Mouse (Mus musculus): ENCODE data around the gene Aes. TPM values are rescaled to one million over a fixed set of nuclear protein-coding genes. Genes with fewer than 3 reads are reported as not detected.

Gene Aes
- total RNA-seq, 2 experiments from 2014 or later, result 630 to 638 TPM

DNA sequence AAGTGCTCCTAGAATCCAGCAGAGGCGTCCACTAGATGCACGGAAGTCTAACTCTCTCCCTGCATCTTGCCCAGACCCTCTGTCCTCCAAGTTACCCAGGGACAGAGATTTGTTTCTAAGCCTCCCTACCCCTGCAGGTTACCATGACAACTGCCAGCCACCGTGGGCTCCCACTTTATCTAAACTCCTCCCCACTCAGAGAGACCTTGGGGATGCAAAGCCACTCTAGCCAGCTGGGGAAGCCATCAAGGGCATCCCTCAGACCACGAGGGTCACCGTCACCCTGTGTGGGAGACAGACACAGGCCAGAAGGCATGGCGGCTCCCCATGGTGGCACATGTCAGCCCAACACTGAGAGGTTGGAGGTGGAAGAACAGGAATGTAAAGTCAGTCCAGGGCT lies 24.1 kb downstream of the Aes start:
- intact Hi-C loops (cut with DNase I), result no loop called here
- DNase-seq (ENCODE audit: low spot score in 2 of 2), result no peak

DNA sequence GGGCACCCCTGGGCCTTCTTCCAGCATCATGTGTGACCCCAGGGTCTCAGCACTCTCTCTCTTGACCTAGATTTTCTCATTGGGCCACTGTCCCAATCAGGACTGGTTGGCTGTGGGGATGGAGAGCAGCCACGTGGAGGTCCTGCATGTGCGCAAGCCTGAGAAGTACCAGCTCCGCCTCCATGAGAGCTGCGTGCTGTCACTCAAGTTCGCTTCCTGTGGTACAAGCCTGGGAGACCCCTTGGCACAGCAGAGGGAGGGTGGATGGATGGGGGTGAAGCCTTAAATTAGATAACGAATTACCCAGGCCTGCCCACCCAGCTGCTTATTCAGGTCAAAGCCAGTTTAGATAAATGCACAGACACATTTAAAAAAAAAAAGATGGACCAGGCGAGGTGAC lies 29.5 kb downstream of the Aes start:
- intact Hi-C loops (cut with DNase I), result no loop called here
- DNase-seq (ENCODE audit: low spot score in 2 of 2), result no peak

DNA sequence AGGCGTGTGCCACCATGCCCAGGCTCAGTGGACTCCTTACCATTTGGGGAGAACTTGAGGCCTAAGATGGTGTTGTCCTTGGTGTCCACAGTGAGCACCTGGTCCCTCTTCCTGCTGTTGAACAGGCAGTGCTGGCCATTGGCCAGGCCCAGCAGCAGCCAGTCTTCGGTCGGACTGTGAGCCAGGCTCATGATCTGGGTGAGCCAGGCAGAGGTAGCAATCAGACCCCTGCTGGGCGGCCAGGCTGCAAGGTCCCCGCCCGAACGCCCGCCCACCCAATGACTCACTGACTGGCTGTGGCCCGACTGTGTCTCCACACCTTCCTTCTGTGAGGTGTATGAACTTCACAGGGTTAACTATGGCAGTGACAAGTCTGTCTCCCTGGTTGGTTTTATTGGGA lies 32.6 kb downstream of the Aes start:
- no peak for DNase-seq (ENCODE audit: low spot score in 2 of 2)
- intact Hi-C loops (cut with DNase I), result no loop called here

GRCm38 (mm10) chr10:81592631-81593030 lies 33.3 kb downstream of the Aes start:
- DNase-seq (ENCODE audit: low spot score in 2 of 2), result no peak
- intact Hi-C loops (cut with DNase I), result no loop called here

DNA sequence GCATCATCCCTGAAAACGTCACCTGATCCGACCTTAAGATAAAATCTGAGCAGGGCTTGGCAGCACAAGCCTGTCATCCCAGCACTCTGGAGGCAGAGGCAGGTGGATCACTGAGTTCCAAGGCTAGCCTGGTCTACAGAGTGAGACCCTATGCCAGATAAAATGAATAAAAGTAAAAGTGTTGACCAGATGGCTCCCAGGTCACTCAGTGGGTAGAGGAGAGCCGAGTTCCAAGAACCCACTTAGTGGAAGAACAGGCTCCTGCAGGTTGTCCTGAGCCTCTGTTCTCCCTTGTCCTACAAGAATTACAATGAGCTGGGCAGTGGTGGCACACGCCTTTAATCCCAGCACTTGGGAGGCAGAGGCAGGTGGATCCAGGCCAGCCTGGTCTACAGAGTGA lies 33.9 kb downstream of the Aes start:
- intact Hi-C loops (cut with DNase I), result no loop called here
- DNase-seq (ENCODE audit: low spot score in 2 of 2), result no peak

DNA sequence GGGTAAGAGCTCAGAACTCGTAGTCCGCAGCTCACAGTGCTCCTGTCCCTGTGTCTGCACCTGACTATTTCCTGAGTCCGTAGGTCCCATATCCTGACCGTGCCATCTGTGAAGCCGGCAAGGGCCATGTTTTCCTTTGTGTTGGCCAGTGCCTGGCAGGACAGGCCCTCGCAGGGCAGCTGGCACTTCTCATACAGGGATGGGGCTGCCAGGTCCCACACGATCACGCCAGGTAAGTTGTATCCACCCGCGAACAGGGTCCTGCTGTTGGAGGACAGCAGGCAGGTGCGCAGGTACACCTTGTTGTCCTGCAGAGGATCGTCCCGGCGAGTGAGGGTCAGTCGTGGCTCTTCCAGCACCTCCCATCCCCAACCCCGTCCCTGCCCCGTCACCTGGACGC lies 34.6 kb downstream of the Aes start:
- DNase-seq (ENCODE audit: low spot score in 2 of 2), result no peak
- intact Hi-C loops (cut with DNase I), result no loop called here

GRCm38 (mm10) chr10:81595599-81595998 lies 36.3 kb downstream of the Aes start:
- no peak for DNase-seq (ENCODE audit: low spot score in 2 of 2)
- intact Hi-C loops (cut with DNase I), result no loop called here

GRCm38 (mm10) chr10:81596611-81597010 lies 37.3 kb downstream of the Aes start:
- intact Hi-C loops (cut with DNase I), result loop anchor here (2.0 kb wide), 1 partner anchor 26 kb away; no protein-coding TSS in a partner anchor
- peak in 1 of 2 experiments; percentile 57 for DNase-seq (ENCODE audit: low spot score in 2 of 2)

DNA sequence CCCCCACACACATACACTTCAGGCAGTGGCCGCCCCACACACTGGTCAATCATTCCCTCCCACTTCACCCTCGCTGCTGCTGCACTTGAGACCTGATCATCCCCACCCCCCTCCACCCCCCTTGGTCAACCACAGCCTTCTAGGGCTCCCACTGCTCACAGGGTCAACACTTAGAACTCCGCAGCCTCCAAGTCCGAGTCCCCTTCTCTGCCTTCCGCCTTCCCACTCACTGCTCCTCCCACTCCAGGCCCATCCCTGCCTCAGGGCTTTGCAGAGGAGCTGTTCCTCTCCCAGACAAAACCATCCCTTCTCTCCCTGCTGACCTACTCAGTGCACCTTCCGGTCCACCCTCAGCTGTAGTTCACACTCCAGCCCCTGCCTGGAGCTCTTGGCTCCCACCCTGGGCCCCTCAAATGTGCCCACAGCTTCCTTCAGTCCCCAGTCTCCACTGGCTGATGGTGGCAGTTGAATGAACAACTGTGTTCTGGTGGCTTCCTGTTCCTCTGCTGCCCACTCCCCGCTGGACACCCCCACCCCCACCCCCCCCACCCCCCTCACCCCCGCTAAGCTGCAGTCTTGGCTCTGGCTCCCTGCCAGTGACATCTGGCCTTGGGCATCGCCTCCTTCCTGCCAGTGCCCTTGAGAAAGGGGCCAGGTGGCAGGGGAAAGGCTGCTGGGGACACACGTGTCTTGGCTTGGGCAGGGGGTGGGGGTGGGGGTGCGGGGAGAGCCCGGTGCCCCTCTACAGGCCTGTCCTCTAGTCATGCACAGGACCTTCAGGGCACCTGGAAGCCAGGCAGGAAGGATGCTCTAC lies 38.1 kb downstream of the Aes start:
- peak in 1 of 2 experiments; percentile 56 for DNase-seq (ENCODE audit: low spot score in 2 of 2)
- intact Hi-C loops (cut with DNase I), result loop anchor here (2.0 kb wide), 1 partner anchor 27 kb away; no protein-coding TSS in a partner anchor

DNA sequence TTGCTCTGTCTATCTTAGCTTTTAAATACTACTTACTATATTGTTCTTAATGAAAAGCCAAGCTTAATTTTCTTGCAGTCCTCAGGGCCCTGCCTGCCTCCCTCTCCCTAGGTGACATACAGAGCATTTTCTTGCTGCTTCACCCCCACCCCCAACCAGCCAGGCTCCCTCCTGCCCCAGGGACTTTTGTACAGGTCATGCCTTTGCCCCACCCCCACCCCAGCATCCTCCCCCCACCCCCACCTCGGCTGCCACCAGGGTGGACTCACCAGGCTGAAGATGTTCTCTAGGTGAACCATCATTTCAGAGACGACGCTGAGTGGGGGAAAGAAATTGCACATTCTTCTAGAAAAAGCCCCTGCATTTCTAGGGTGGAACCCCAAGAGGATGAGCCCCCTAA lies 39.1 kb downstream of the Aes start:
- intact Hi-C loops (cut with DNase I), result no loop called here
- DNase-seq (ENCODE audit: low spot score in 2 of 2), result no peak

DNA sequence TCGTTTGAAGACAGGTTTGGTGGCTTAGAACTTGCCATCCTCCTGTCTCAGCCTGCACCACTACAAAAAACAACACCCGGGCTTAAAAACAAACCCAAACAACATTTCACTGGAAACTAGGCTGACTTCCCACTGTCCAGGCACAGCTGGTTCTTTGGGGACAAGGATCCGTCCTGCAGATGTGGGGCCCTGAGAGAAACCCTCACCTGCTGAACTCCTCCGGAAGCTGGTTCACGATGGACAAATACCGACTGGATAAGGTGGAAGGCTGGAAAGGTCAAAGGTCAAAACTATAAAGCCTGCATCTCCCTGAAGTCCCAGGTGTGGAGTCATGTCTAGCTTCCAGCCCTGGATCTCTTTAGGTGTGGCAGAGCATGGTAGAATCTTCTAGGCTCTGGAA lies 39.6 kb downstream of the Aes start:
- intact Hi-C loops (cut with DNase I), result no loop called here
- no peak for DNase-seq (ENCODE audit: low spot score in 2 of 2)

DNA sequence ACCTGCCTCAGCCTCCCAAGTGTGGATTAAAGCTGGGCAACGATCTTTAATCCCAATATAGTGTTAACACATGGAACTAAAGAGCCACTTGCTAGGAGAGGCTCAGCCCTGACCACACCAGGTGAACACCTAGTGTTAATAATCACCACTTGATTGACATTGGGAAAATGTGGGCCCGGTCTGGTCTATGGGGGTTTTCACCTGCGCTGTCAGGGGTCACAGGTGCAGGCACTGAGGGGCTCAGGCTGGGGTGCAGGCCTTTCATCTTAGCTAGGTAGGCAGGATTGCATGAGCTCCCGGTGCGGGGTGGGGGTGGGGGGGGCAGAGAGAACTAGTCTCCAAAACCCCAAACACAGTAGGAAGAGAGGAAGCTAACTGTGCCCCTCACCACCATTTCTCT lies 40.3 kb downstream of the Aes start:
- intact Hi-C loops (cut with DNase I), result loop anchor here (5.0 to 10.0 kb wide), 2 partner anchors 37 to 575 kb away; no protein-coding TSS in a partner anchor
- DNase-seq (ENCODE audit: low spot score in 2 of 2), result no peak

DNA sequence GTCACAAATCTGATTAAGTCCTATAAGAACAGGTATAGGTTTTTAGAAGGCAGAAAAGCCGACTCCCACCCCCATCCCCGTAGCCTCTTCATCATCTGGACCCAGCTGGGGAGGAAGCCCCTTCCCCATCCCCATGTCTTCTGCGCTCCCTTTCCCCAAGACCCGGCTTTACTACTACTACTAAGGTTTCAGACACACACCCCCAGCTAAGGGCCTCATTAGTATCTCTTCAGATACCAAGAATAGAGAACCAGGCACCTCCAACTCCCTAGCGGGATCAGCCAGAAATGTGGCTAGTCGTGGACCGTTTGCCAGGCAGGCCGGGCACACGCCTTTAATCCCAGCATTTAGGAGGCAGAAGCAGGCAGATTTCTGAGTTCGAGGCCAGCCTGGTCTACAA lies 40.8 kb downstream of the Aes start:
- DNase-seq (ENCODE audit: low spot score in 2 of 2), result no peak
- intact Hi-C loops (cut with DNase I), result loop anchor here (5.0 to 10.0 kb wide), 2 partner anchors 38 to 575 kb away; no protein-coding TSS in a partner anchor

- intact Hi-C loops (cut with DNase I), result loop anchor here (5.0 to 10.0 kb wide), 2 partner anchors 38 to 574 kb away; no protein-coding TSS in a partner anchor
Measured at GRCm38 (mm10) chr10:81600738-81601203, 41.5 kb downstream of the Aes start, which contains the start of gene Tle6. Tle6 (minus strand) TSS chr10:81601073.

GRCm38 (mm10) chr10:81601396-81601905 lies 42.2 kb downstream of the Aes start:
- intact Hi-C loops (cut with DNase I), result loop anchor here (5.0 to 10.0 kb wide), 2 partner anchors 39 to 573 kb away; no protein-coding TSS in a partner anchor

More at GRCm38 (mm10) chr10:81600738-81601203, 41.5 kb downstream of the Aes start, which contains the start of gene Tle6:
- DNase-seq (ENCODE audit: low spot score in 2 of 2), result peak; percentile 92 to 95

GRCm38 (mm10) chr10:81602741-81603151 lies 43.5 kb downstream of the Aes start:
- intact Hi-C loops (cut with DNase I), result loop anchor here (5.0 to 10.0 kb wide), 2 partner anchors 40 to 572 kb away; no protein-coding TSS in a partner anchor
- DNase-seq (ENCODE audit: low spot score in 2 of 2), result peak in 1 of 2 experiments; percentile 60

More at GRCm38 (mm10) chr10:81601396-81601905, 42.2 kb downstream of the Aes start:
- DNase-seq (ENCODE audit: low spot score in 2 of 2), result no peak

- intact Hi-C loops (cut with DNase I), result loop anchor here (2.0 to 10.0 kb wide), 3 partner anchors 42 to 571 kb away; no protein-coding TSS in a partner anchor
- DNase-seq (ENCODE audit: low spot score in 2 of 2), result no peak
Measured at GRCm38 (mm10) chr10:81604019-81604967, 45.0 kb downstream of the Aes start.

DNA sequence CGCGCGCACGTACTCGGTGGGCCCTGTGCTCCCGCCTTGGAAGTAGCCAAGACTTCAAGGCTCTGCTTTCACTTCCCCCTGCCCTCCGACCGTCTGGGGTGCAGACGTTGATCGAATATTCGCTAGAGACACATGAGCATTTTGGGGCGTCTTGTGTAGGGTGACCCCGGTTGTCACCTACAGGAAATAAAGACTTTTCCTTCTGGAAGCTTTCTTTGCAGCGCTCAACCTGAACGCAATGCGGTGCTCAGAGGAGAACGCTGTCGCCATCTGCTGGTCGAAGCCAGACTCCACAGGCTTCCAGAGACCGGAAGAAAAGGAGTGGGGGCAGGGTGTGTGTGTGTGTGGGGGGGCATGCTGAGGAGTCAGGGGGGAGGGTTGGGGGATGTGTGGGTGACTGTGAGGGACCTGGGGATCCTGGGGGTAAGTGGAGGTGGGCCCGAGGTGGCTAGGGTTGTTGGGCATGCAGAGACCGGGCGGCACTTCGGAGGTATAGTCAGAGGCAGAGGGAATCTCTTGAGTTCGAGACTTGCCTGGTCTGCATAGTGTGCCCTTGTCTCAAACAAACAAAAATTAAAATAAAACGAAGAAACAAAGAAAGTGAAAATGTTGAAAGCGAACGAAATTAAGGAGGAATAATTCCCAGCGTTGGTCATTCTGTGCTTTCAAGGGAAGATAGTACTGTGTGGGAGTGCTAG lies 45.8 kb downstream of the Aes start:
- peak; percentile 85 to 91 for DNase-seq (ENCODE audit: low spot score in 2 of 2)
- intact Hi-C loops (cut with DNase I), result loop anchor here (2.0 to 10.0 kb wide), 3 partner anchors 43 to 570 kb away; no protein-coding TSS in a partner anchor

- intact Hi-C loops (cut with DNase I), result loop anchor here (2.0 to 10.0 kb wide), 2 partner anchors 103 to 569 kb away; no protein-coding TSS in a partner anchor
- DNase-seq (ENCODE audit: low spot score in 2 of 2), result no peak
Measured at GRCm38 (mm10) chr10:81605666-81605973, 46.3 kb downstream of the Aes start.

Measured in left cerebral cortex, postnatal 25 days (tissue).